Mouse (Mus musculus) heart, embryonic 10.5 days (tissue): Measurements from ENCODE around the gene Card19. TPM values are rescaled to one million over a fixed set of nuclear protein-coding genes. Genes with fewer than 3 reads are reported as not detected.

Experiments used
- DNase-seq: peaks from one replicate; pipeline ENCODE4 v3.0.0-alpha.2; 2017; ENCODE audit warnings: low spot score
- H3K27ac ChIP-seq: fragments of 300-500 bp; sonication (generic); 2 replicates; pipeline ENCODE4 v1.5.1; 2016; ENCODE audit warnings: mild to moderate bottlenecking
- H3K27me3 ChIP-seq: fragments of 300-500 bp; sonication (generic); 2 replicates; pipeline ENCODE4 v1.6.1; 2016; ENCODE audit warnings: mild to moderate bottlenecking; ENCODE audit not compliant: poor library complexity, insufficient read depth, severe bottlenecking
- H3K36me3 ChIP-seq: fragments of 300-500 bp; sonication (generic); 2 replicates; pipeline ENCODE4 v1.6.1; 2016; ENCODE audit warnings: mild to moderate bottlenecking, moderate library complexity
- H3K4me1 ChIP-seq: fragments of 300-500 bp; sonication (generic); 2 replicates; pipeline ENCODE4 v1.6.1; 2016; ENCODE audit warnings: mild to moderate bottlenecking
- H3K4me3 ChIP-seq: fragments of 300-500 bp; sonication (generic); 2 replicates; pipeline ENCODE4 v1.5.1; 2016; ENCODE audit warnings: mild to moderate bottlenecking, moderate library complexity
- H3K9me3 ChIP-seq: fragments of 300-500 bp; sonication (generic); 2 replicates; pipeline ENCODE4 v1.6.1; 2016; ENCODE audit warnings: mild to moderate bottlenecking, moderate library complexity
- WGBS: fragments of 180-500 bp; shearing (Covaris S2); methylation state at CpG from one replicate; pipeline ENCODE4 v1.1.7; 2016; 5-methylcytosine and 5-hydroxymethylcytosine counted together
- polyA plus RNA-seq: library from polyadenylated mRNA; unstranded; fragments of >200 nt; fragmentation: Nextera tagmentation; extraction: Ambion mirVana; gene quantifications from 2 replicates; pipeline ENCODE4 v1.2.1, GENCODE M21; 2016

Gene Card19
- polyA plus RNA-seq, result 52.7 and 64.6 TPM in 2 replicates

GRCm38 (mm10) chr13:49215504-49216219 is at the start of gene Card19:
Gene Card19 (minus strand): TSS chr13:49216037.
- peak; percentile 97 for DNase-seq
- H3K9me3 ChIP-seq, result no peaks in the 10 kb centered on the region
- peak within 1 kb of the TSS; percentile 96 for H3K27ac ChIP-seq
- H3K4me1 ChIP-seq, result peaks cover 56% of the 10 kb centered on the region
- H3K36me3 ChIP-seq, result no peaks in the 10 kb centered on the region
- peak within 1 kb of the TSS; percentile 91 for H3K4me3 ChIP-seq
- H3K27me3 ChIP-seq, result peaks cover 21% of the 10 kb centered on the region; the same call in 1 of the 2 replicates
- WGBS, result under 1% methylated on average over 78 of the region's 78 CpGs

DNA sequence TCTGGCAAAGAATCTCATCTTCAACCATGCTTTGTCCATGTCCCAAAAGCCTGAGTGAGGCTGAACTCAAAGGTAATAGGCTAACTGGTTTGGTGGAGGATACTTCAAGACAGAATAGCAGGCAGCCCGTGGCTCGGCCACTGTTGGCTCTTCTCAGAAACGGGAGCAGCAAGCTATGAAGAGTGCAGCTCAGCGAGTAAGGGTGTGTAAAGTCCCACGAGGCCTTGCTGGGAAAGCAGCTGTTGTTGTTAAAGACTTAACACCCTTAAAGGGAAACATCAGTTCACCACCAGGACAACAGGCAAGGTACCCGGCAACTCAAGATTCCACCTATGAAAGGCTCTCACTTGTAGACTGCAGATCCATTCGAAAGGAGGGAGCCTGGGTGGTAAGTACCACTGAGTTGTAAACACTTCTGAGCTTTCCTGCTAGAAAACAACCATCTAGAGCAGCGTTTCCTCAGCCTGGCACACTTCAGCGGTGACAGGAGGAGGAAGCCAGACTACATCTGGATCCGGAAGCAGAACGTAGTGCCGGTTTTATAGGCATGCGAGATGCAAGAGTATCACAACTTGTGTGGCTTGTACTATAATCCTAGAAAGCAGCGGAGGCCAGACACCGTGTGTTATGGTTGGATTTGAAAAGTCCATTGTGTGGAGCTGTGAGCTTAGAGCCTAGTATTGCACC is 44.3 kb upstream of the Card19 start:
- DNase-seq, result no peak
- H3K9me3 ChIP-seq, result no peaks in the 10 kb centered on the region
- WGBS, result 72% methylated on average over 15 of the region's 15 CpGs
- peaks cover 17% of the 10 kb centered on the region; the same call in 1 of the 2 replicates for H3K27me3 ChIP-seq
- peaks cover 12% of the 10 kb centered on the region for H3K4me1 ChIP-seq
- H3K27ac ChIP-seq, result no peak overlapping the region
- H3K36me3 ChIP-seq, result no peaks in the 10 kb centered on the region
- no peak overlapping the region for H3K4me3 ChIP-seq

DNA sequence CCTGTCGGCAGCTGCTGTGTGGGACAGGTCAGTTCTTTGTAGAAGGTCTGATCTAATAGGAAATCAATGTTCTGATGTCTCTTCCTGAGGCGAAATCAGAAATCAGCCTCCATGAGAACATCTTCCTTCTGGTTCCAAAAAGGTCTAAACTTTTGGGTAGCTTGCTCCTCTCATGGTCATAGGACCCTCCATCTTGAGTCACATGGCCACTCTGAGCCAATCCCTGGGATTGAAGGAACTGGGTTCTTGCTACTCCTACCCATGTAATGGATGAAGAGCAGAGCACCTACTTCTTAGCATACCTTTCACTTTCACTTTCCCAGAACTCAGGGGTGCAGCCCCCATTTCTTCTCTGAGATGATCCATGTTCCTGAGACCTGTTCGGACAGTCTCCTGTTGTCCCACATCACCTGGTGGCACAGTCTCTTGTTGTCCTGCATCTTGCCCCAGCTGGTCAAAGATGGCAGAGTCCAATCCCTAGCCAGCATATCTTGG is 42.0 kb upstream of the Card19 start:
- no peaks in the 10 kb centered on the region for H3K36me3 ChIP-seq
- H3K4me3 ChIP-seq, result no peak overlapping the region
- H3K9me3 ChIP-seq, result no peaks in the 10 kb centered on the region
- H3K27me3 ChIP-seq, result peaks cover 17% of the 10 kb centered on the region; the same call in 1 of the 2 replicates
- WGBS, result 67% methylated on average over 3 of the region's 3 CpGs
- H3K4me1 ChIP-seq, result 0 out of 2 replicates have a peak, but pooled peaks cover under 1% of the 10 kb centered on the region
- no peak overlapping the region for H3K27ac ChIP-seq
- DNase-seq, result no peak

DNA sequence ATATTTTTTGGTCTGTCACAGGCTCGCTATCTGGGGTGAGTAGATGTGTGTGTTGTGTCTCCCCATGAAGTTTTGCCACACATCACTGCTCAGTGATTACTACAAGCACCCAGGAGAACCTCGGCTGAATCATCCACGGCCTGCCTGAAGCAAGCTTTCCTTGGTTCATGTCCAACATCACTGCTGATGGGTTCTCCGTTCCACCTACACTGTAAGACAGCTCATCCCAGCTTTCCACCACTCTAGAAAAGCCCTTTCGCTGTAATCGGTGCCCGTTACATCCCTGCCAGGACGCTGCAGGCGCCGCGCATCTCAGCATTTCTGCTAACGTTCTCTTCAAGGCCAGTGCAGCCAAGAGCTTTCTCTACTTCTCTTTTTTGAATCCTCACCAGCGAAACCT is 36.9 kb upstream of the Card19 start:
- WGBS, result 85% methylated on average over 13 of the region's 13 CpGs
- H3K9me3 ChIP-seq, result no peaks in the 10 kb centered on the region
- DNase-seq, result no peak
- no peaks in the 10 kb centered on the region for H3K36me3 ChIP-seq
- no peak overlapping the region for H3K4me3 ChIP-seq
- H3K4me1 ChIP-seq, result peaks cover 12% of the 10 kb centered on the region
- H3K27ac ChIP-seq, result no peak overlapping the region
- peaks cover 26% of the 10 kb centered on the region for H3K27me3 ChIP-seq

DNA sequence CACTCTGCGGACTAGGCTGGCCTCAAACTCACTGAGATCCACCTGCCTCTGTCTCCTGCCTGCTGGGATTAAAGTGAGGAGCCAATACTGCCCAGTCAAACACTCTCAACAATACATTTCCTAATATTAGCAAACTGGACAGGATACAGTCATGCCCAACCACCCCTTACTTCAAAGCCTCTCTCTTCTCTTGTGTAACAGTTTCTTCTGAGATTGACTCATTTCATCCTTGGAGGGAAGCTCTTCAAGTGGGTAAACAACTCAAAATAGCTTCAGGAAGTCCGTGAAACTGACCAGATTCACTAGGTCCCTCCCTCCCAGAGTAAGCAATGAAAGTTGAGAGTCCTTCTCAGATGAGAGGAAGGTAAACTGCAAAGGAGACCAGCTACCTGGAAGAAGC is 36.3 kb upstream of the Card19 start:
- peaks cover 16% of the 10 kb centered on the region for H3K4me1 ChIP-seq
- peaks cover 32% of the 10 kb centered on the region for H3K27me3 ChIP-seq
- H3K27ac ChIP-seq, result no peak overlapping the region
- 56% methylated on average over 2 of the region's 2 CpGs for whole genome bisulfite sequencing
- DNase-seq, result no peak
- no peaks in the 10 kb centered on the region for H3K36me3 ChIP-seq
- no peak overlapping the region for H3K4me3 ChIP-seq
- no peaks in the 10 kb centered on the region for H3K9me3 ChIP-seq

DNA sequence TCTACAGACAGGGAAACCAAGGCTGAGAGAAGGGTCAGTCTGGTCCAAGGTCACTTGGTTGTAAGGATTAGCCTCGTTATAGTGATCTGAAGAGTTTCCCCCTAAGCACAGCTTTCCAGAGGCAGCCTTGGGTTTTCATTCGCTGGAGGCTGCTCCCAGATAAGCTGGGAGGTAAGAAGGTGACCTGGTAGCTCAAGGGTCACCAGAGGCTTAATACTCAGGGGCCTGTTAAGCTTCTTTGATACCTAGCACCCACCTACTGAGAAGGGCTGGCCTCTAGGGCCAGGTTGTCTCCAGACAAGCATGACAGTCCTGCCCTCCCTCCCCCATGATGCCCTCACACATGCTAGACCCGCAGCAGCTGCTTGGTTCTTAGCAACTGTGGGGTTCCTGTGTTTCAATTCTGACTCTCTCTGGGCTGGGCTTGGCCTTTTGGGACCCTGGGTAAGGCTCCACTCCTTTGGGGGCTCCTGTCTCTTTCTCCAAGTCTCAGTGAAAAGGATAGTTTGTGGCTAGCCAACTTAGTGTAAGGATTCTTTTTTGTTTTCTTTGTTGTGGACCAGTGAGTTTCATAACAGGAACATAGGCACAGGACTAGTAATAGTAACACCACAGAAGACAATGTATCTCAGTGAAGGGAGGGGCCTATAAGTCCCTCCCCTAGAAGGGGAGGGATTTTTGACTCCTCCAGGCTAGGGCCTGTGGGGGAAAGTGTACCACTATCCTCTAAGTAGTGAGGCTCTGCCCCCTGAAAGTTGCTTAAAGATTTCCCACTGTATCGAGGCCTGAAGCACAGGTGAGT is 35.1 kb upstream of the Card19 start:
- no peak for DNase-seq
- Histone ChIP-seq H3K9me3 (no peaks in the 10 kb centered on the region), H3K27me3 (peaks cover 44% of the 10 kb centered on the region), H3K27ac (no peak overlapping the region), H3K4me3 (no peak overlapping the region), H3K4me1 (peaks cover 16% of the 10 kb centered on the region), H3K36me3 (no peaks in the 10 kb centered on the region)
- 24% methylated on average over 4 of the region's 4 CpGs for WGBS

- Histone ChIP-seq H3K27ac (no peak overlapping the region), H3K27me3 (peaks cover 56% of the 10 kb centered on the region), H3K36me3 (no peaks in the 10 kb centered on the region), H3K4me3 (no peak overlapping the region), H3K9me3 (no peaks in the 10 kb centered on the region), H3K4me1 (peaks cover 16% of the 10 kb centered on the region)
- DNase-seq, result no peak
- 67% methylated on average over 2 of the region's 2 CpGs for WGBS
Observed at GRCm38 (mm10) chr13:49249634-49250033, 33.8 kb upstream of the Card19 start.

DNA sequence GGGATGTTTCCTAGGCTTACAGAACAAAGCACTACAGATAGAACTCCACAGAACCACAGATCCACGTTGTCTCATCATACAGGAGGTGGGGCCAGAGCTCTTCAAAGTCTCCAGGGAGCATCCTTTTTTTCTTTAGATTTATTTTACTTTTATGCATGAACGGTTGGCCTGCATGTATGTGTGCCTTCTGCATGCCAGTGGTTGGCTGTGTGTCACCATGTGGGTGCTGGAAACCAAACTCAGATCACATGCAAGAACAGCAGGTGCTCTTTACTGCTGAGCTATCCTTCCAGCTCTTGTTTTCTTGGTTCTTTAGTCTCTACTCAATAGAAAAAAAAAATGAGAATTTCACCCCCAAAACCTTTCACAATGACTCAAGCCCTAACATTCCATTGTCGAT is 33.1 kb upstream of the Card19 start:
- H3K27ac ChIP-seq, result no peak overlapping the region
- H3K9me3 ChIP-seq, result no peaks in the 10 kb centered on the region
- peaks cover 16% of the 10 kb centered on the region for H3K4me1 ChIP-seq
- peaks cover 63% of the 10 kb centered on the region for H3K27me3 ChIP-seq
- no peak overlapping the region for H3K4me3 ChIP-seq
- no peaks in the 10 kb centered on the region for H3K36me3 ChIP-seq
- 57% methylated on average over 3 of the region's 3 CpGs for WGBS
- DNase-seq, result no peak

DNA sequence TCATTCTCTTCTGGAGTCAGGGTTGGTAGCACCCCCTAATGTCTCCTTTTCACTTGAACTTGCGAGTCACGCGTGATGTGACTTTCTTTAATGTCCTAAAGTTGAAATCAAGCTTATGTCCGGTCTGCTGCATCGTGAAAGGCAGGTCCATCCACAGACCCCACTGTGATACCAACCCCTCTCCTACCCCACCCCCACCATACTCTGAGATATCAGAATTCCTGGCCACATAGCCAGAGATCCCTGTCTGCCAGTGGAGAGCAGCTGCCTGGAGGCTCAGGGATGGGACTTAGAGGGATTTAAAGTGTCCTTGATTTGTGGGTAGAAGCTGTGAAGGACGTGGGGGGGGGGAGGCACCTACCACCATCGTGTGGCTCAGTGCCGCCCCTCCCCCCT is 32.6 kb upstream of the Card19 start, which contains the start of gene Susd3:
TSS of gene Susd3 (minus strand) at position 240 of the 396 bp plus-strand sequence.
- DNase-seq, result no peak
- WGBS, result 13% methylated on average over 7 of the region's 8 CpGs
- peak within 1 kb of the TSS; percentile 60 for H3K4me3 ChIP-seq
- peaks cover 16% of the 10 kb centered on the region for H3K4me1 ChIP-seq
- H3K27ac ChIP-seq, result peak within 1 kb of the TSS; percentile 52; the same call in 1 of the 2 replicates
- H3K9me3 ChIP-seq, result no peaks in the 10 kb centered on the region
- peaks cover 63% of the 10 kb centered on the region for H3K27me3 ChIP-seq
- no peaks in the 10 kb centered on the region for H3K36me3 ChIP-seq

- WGBS, result 2% methylated on average over 58 of the region's 58 CpGs
- H3K4me1 ChIP-seq, result peaks cover 16% of the 10 kb centered on the region
- H3K9me3 ChIP-seq, result no peaks in the 10 kb centered on the region
- peaks cover 63% of the 10 kb centered on the region for H3K27me3 ChIP-seq
- H3K36me3 ChIP-seq, result no peaks in the 10 kb centered on the region
- peak overlapping the region; percentile 52; the same call in 1 of the 2 replicates for H3K27ac ChIP-seq
- H3K4me3 ChIP-seq, result peak overlapping the region; percentile 60
- no peak for DNase-seq
Observed at GRCm38 (mm10) chr13:49247740-49248466, 32.1 kb upstream of the Card19 start.

- Histone ChIP-seq H3K27ac (peak overlapping the region; percentile 52; the same call in 1 of the 2 replicates), H3K9me3 (no peaks in the 10 kb centered on the region), H3K36me3 (no peaks in the 10 kb centered on the region), H3K4me1 (peaks cover 22% of the 10 kb centered on the region), H3K4me3 (peak overlapping the region; percentile 60), H3K27me3 (peaks cover 63% of the 10 kb centered on the region)
- DNase-seq, result no peak
- 34% methylated on average over 12 of the region's 12 CpGs for WGBS
Observed at GRCm38 (mm10) chr13:49247232-49247739, 31.4 kb upstream of the Card19 start.

- WGBS, result 57% methylated on average over 2 of the region's 2 CpGs
- H3K36me3 ChIP-seq, result no peaks in the 10 kb centered on the region
- H3K9me3 ChIP-seq, result no peaks in the 10 kb centered on the region
- H3K27ac ChIP-seq, result no peak overlapping the region
- DNase-seq, result no peak
- H3K4me1 ChIP-seq, result peaks cover 23% of the 10 kb centered on the region
- H3K27me3 ChIP-seq, result peaks cover 58% of the 10 kb centered on the region
- H3K4me3 ChIP-seq, result no peak overlapping the region
Observed at GRCm38 (mm10) chr13:49246626-49247025, 30.8 kb upstream of the Card19 start.
